Comparison of ENCODE assay signal across 11 mouse cellular contexts in the genomic region with DNA sequence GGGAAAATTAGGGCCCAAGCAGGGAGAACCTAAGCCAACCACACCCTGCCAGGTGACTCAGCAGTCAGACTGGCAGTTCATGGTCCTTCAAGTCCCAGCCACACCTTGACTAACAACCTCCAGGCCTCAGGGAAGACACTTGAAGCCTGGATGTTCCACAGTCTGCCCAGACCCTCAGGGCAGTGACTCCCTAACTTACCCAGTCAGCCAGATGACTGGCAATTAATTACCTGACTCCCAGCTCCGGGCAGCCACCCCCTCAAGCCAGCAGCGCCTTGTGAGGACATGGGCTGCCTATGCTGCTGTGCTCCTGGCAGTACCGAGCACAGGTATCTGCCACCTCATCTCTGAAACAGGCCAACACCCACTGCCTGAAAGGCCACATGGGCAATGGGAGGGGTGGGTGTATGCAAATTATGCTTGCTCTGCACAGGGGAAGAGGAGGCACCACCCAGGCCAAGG. TPM values are rescaled to one million over a fixed set of nuclear protein-coding genes. Genes with fewer than 3 reads are reported as not detected.
DNase-seq lines count a peak whose midpoint lies in the region; ATAC-seq and TF ChIP-seq lines count a peak whose summit lies in the region.
"Had no signal": no experiment of that assay in that cellular context is flagged by ENCODE, and none has a peak within 500 bp of the region (broad histone marks: within the 10 kb centered on the region; RNA-seq: fewer than 3 reads in every experiment).

No protein-coding gene starts in this region.

- no peak overlapping the region for H3K4me3 ChIP-seq in midbrain, embryonic 12.5 days
- no peak overlapping the region for H3K4me3 ChIP-seq in midbrain, embryonic 14.5 days (replicated peaks; ENCODE audit: low read depth, low read length)
- peak overlapping the region; percentile 48 for H3K4me3 ChIP-seq in liver, embryonic 13.5 days (replicated peaks)
- H3K4me3 ChIP-seq in stomach, embryonic 15.5 days (replicated peaks): no peak overlapping the region
- no peak overlapping the region for H3K4me3 ChIP-seq in forebrain, postnatal 0 days (ENCODE audit: low read depth, low read length)
- H3K4me3 ChIP-seq in hindbrain, embryonic 11.5 days (ENCODE audit: low read depth, low read length): no peak overlapping the region

- 86% methylated on average over 3 of the region's 3 CpGs for WGBS in midbrain, embryonic 12.5 days
- WGBS in midbrain, embryonic 14.5 days: 86% methylated on average over 3 of the region's 3 CpGs
- 60% methylated on average over 3 of the region's 3 CpGs for WGBS in liver, embryonic 13.5 days (ENCODE audit: insufficient replicate concordance)
- WGBS in stomach, embryonic 15.5 days: 64% methylated on average over 3 of the region's 3 CpGs
- 82% methylated on average over 3 of the region's 3 CpGs for WGBS in forebrain, postnatal 0 days
- WGBS in hindbrain, embryonic 11.5 days: 84% methylated on average over 3 of the region's 3 CpGs

- DNase-seq in midbrain, embryonic 14.5 days: no peak
- DNase-seq in c-Kit-negative CD71-positive TER-119-positive erythroid progenitor cells, embryonic 14.5 days (ENCODE audit: low read depth, low spot score): peak; percentile 84
- peak; percentile 40 for DNase-seq in liver, embryonic 13.5 days
- DNase-seq in layer of hippocampus, postnatal 10 days (ENCODE audit: low spot score in 2 of 2): no peak
- DNase-seq in forebrain, postnatal 0 days: no peak
- no peak for DNase-seq in hindbrain, embryonic 11.5 days (ENCODE audit: low spot score)
- DNase-seq: cerebellum, adult 18-20 months; kidney, adult 9 months; left cerebral cortex, postnatal 4 days had no signal

- no peaks in the 10 kb centered on the region for H3K27me3 ChIP-seq in midbrain, embryonic 12.5 days
- no peaks in the 10 kb centered on the region for H3K27me3 ChIP-seq in midbrain, embryonic 14.5 days (ENCODE audit: control insufficient read depth, insufficient read depth, low read length)
- H3K27me3 ChIP-seq in liver, embryonic 13.5 days: no peaks in the 10 kb centered on the region
- no peaks in the 10 kb centered on the region for H3K27me3 ChIP-seq in stomach, embryonic 15.5 days (replicated peaks)
- H3K27me3 ChIP-seq in forebrain, postnatal 0 days (ENCODE audit: insufficient read depth, low read length): no peaks in the 10 kb centered on the region
- H3K27me3 ChIP-seq in hindbrain, embryonic 11.5 days (ENCODE audit: control insufficient read depth, insufficient read depth, low read length): no peaks in the 10 kb centered on the region

- H3K27ac ChIP-seq in midbrain, embryonic 12.5 days (replicated peaks): no peak overlapping the region
- no peak overlapping the region for H3K27ac ChIP-seq in midbrain, embryonic 14.5 days (replicated peaks; ENCODE audit: low read depth, low read length)
- peak overlapping the region; percentile 93 for H3K27ac ChIP-seq in liver, embryonic 13.5 days
- peak overlapping the region; percentile 23; the same call in 1 of the 2 replicates for H3K27ac ChIP-seq in stomach, embryonic 15.5 days
- no peak overlapping the region for H3K27ac ChIP-seq in forebrain, postnatal 0 days (ENCODE audit: low read depth, low read length)
- H3K27ac ChIP-seq in hindbrain, embryonic 11.5 days (ENCODE audit: low read depth, low read length): no peak overlapping the region

- H3K4me2 ChIP-seq in midbrain, embryonic 12.5 days (replicated peaks): no peak overlapping the region
- H3K4me2 ChIP-seq in midbrain, embryonic 14.5 days (ENCODE audit: low read length): no peak overlapping the region
- H3K4me2 ChIP-seq in liver, embryonic 13.5 days: peak overlapping the region; percentile 72
- no peak overlapping the region for H3K4me2 ChIP-seq in stomach, embryonic 15.5 days
- no peak overlapping the region for H3K4me2 ChIP-seq in forebrain, postnatal 0 days (ENCODE audit: low read depth)
- no peak overlapping the region for H3K4me2 ChIP-seq in hindbrain, embryonic 11.5 days (replicated peaks; ENCODE audit: low read depth, low read length)

- H3K9ac ChIP-seq in midbrain, embryonic 12.5 days (replicated peaks): 0 out of 2 replicates have a peak overlapping the region, but pooled peaks have one; percentile 20
- no peak overlapping the region for H3K9ac ChIP-seq in midbrain, embryonic 14.5 days (replicated peaks; ENCODE audit: low read length)
- H3K9ac ChIP-seq in liver, embryonic 13.5 days: peak overlapping the region; percentile 67
- H3K9ac ChIP-seq in stomach, embryonic 15.5 days: no peak overlapping the region
- no peak overlapping the region for H3K9ac ChIP-seq in forebrain, postnatal 0 days
- no peak overlapping the region for H3K9ac ChIP-seq in hindbrain, embryonic 11.5 days (ENCODE audit: low read depth, low read length)

- TF ChIP-seq CTCF in forebrain, postnatal 0 days (IDR thresholded peaks at IDR 0.05; ENCODE audit: low read depth): no peak

- no peak for ATAC-seq in midbrain, embryonic 12.5 days (ENCODE audit: low FRiP score, low read depth)
- no peak for ATAC-seq in midbrain, embryonic 14.5 days (ENCODE audit: low FRiP score, low TSS enrichment)
- ATAC-seq in liver, embryonic 13.5 days (ENCODE audit: low read depth): peak; percentile 91
- ATAC-seq in stomach, embryonic 15.5 days (ENCODE audit: insufficient read depth, low FRiP score, low read depth): peak; percentile 51; the same call in 1 of the 2 replicates
- no peak for ATAC-seq in forebrain, postnatal 0 days
- no peak for ATAC-seq in hindbrain, embryonic 11.5 days (ENCODE audit: low FRiP score)

- no peaks in the 10 kb centered on the region for H3K9me3 ChIP-seq in midbrain, embryonic 12.5 days
- H3K9me3 ChIP-seq in midbrain, embryonic 14.5 days (ENCODE audit: control insufficient read depth, low read length): no peaks in the 10 kb centered on the region
- no peaks in the 10 kb centered on the region for H3K9me3 ChIP-seq in liver, embryonic 13.5 days (replicated peaks)
- H3K9me3 ChIP-seq in stomach, embryonic 15.5 days: no peaks in the 10 kb centered on the region
- no peaks in the 10 kb centered on the region for H3K9me3 ChIP-seq in forebrain, postnatal 0 days (ENCODE audit: low read length)
- no peaks in the 10 kb centered on the region for H3K9me3 ChIP-seq in hindbrain, embryonic 11.5 days (ENCODE audit: control insufficient read depth, low read length)

- H3K4me1 ChIP-seq in midbrain, embryonic 12.5 days: no peaks in the 10 kb centered on the region
- H3K4me1 ChIP-seq in midbrain, embryonic 14.5 days (ENCODE audit: control insufficient read depth, insufficient read depth, low read length): no peaks in the 10 kb centered on the region
- peaks cover 95% of the 10 kb centered on the region for H3K4me1 ChIP-seq in liver, embryonic 13.5 days (replicated peaks)
- H3K4me1 ChIP-seq in stomach, embryonic 15.5 days: peaks cover 5% of the 10 kb centered on the region; the same call in 1 of the 2 replicates
- H3K4me1 ChIP-seq in forebrain, postnatal 0 days (ENCODE audit: insufficient read depth): no peaks in the 10 kb centered on the region
- no peaks in the 10 kb centered on the region for H3K4me1 ChIP-seq in hindbrain, embryonic 11.5 days (replicated peaks; ENCODE audit: control insufficient read depth, insufficient read depth, low read length)

- peaks cover 42% of the 10 kb centered on the region for H3K36me3 ChIP-seq in midbrain, embryonic 12.5 days
- peaks cover 66% of the 10 kb centered on the region for H3K36me3 ChIP-seq in midbrain, embryonic 14.5 days (ENCODE audit: control insufficient read depth, insufficient read depth, low read length)
- H3K36me3 ChIP-seq in liver, embryonic 13.5 days: peaks cover 100% of the 10 kb centered on the region
- 0 out of 2 replicates have a peak, but pooled peaks cover 7% of the 10 kb centered on the region for H3K36me3 ChIP-seq in stomach, embryonic 15.5 days
- peaks cover 50% of the 10 kb centered on the region for H3K36me3 ChIP-seq in forebrain, postnatal 0 days (ENCODE audit: insufficient read depth)
- 0 out of 2 replicates have a peak, but pooled peaks cover 2% of the 10 kb centered on the region for H3K36me3 ChIP-seq in hindbrain, embryonic 11.5 days (ENCODE audit: control insufficient read depth, insufficient read depth, low read length)

RNA-seq across cellular contexts. Expression of a gene that starts 11.2 kb away (rescaled TPM):
- polyA plus RNA-seq in midbrain, embryonic 12.5 days (2016; fragmentation: Nextera tagmentation; extraction: Ambion mirVana): 11.7 and 12.2 TPM in 2 replicates
- 15.7 and 15.9 TPM in 2 replicates for polyA plus RNA-seq in midbrain, embryonic 14.5 days (2014; fragmentation: Nextera tagmentation; extraction: Ambion mirVana)
- polyA plus RNA-seq in liver, embryonic 13.5 days (2015; fragmentation: Nextera tagmentation; extraction: Ambion mirVana): 27.0 and 27.6 TPM in 2 replicates
- 15.1 and 15.2 TPM in 2 replicates for polyA plus RNA-seq in stomach, embryonic 15.5 days (2015; fragmentation: Nextera tagmentation; extraction: Ambion mirVana)
- 10 to 100 TPM; 22.2 to 26.3 TPM for total RNA-seq in layer of hippocampus, postnatal 10 days (2021)
- 23.4 and 25.3 TPM in 2 replicates for total RNA-seq in forebrain, postnatal 0 days (2014; rRNA removed)
- polyA plus RNA-seq in forebrain, postnatal 0 days (2015; fragmentation: Nextera tagmentation; extraction: Ambion mirVana): 14.9 and 17.3 TPM in 2 replicates
- 7.3 and 8.5 TPM in 2 replicates for polyA plus RNA-seq in hindbrain, embryonic 11.5 days (2014; fragmentation: Nextera tagmentation; extraction: Ambion mirVana)

RNA-seq across cellular contexts. Expression of a gene that starts 12.0 kb away (rescaled TPM):
- 2.3 and 2.5 TPM in 2 replicates for polyA plus RNA-seq in midbrain, embryonic 12.5 days (2016; fragmentation: Nextera tagmentation; extraction: Ambion mirVana)
- polyA plus RNA-seq in midbrain, embryonic 14.5 days (2014; fragmentation: Nextera tagmentation; extraction: Ambion mirVana): 2.5 TPM in 2 replicates
- polyA plus RNA-seq in liver, embryonic 13.5 days (2015; fragmentation: Nextera tagmentation; extraction: Ambion mirVana): 2.0 and 2.1 TPM in 2 replicates
- polyA plus RNA-seq in stomach, embryonic 15.5 days (2015; fragmentation: Nextera tagmentation; extraction: Ambion mirVana): 2.8 and 3.1 TPM in 2 replicates
- 1 to 10 TPM; 7.2 to 8.4 TPM for total RNA-seq in layer of hippocampus, postnatal 10 days (2021)
- 5.0 and 8.3 TPM in 2 replicates for total RNA-seq in forebrain, postnatal 0 days (2014; rRNA removed)
- 0.59 and 0.98 TPM in 2 replicates for polyA plus RNA-seq in forebrain, postnatal 0 days (2015; fragmentation: Nextera tagmentation; extraction: Ambion mirVana)
- 2.9 and 3.9 TPM in 2 replicates for polyA plus RNA-seq in hindbrain, embryonic 11.5 days (2014; fragmentation: Nextera tagmentation; extraction: Ambion mirVana)

RNA-seq across cellular contexts. Expression of a gene that starts 28.5 kb away (rescaled TPM):
- 17.9 and 19.0 TPM in 2 replicates for polyA plus RNA-seq in midbrain, embryonic 12.5 days (2016; fragmentation: Nextera tagmentation; extraction: Ambion mirVana)
- 20.7 and 26.0 TPM in 2 replicates for polyA plus RNA-seq in midbrain, embryonic 14.5 days (2014; fragmentation: Nextera tagmentation; extraction: Ambion mirVana)
- 6.2 and 6.3 TPM in 2 replicates for polyA plus RNA-seq in liver, embryonic 13.5 days (2015; fragmentation: Nextera tagmentation; extraction: Ambion mirVana)
- 9.4 and 10.5 TPM in 2 replicates for polyA plus RNA-seq in stomach, embryonic 15.5 days (2015; fragmentation: Nextera tagmentation; extraction: Ambion mirVana)
- total RNA-seq in layer of hippocampus, postnatal 10 days (2021): 100 to 1,000 TPM; 162 to 187 TPM
- 150 and 154 TPM in 2 replicates for total RNA-seq in forebrain, postnatal 0 days (2014; rRNA removed)
- polyA plus RNA-seq in forebrain, postnatal 0 days (2015; fragmentation: Nextera tagmentation; extraction: Ambion mirVana): 21.0 and 21.5 TPM in 2 replicates
- 14.1 and 16.1 TPM in 2 replicates for polyA plus RNA-seq in hindbrain, embryonic 11.5 days (2014; fragmentation: Nextera tagmentation; extraction: Ambion mirVana)

RNA-seq across cellular contexts. Expression of a gene that starts 29.7 kb away (rescaled TPM):
- polyA plus RNA-seq in midbrain, embryonic 12.5 days (2016; fragmentation: Nextera tagmentation; extraction: Ambion mirVana): 44.0 and 63.7 TPM in 2 replicates
- 40.6 and 46.7 TPM in 2 replicates for polyA plus RNA-seq in midbrain, embryonic 14.5 days (2014; fragmentation: Nextera tagmentation; extraction: Ambion mirVana)
- polyA plus RNA-seq in liver, embryonic 13.5 days (2015; fragmentation: Nextera tagmentation; extraction: Ambion mirVana): 1.5 and 1.6 TPM in 2 replicates
- polyA plus RNA-seq in stomach, embryonic 15.5 days (2015; fragmentation: Nextera tagmentation; extraction: Ambion mirVana): 1.4 and 1.6 TPM in 2 replicates
- total RNA-seq in layer of hippocampus, postnatal 10 days (2021): 10 to 100 TPM; 10.1 to 11.3 TPM
- 5.8 and 6.0 TPM in 2 replicates for total RNA-seq in forebrain, postnatal 0 days (2014; rRNA removed)
- 9.8 and 21.2 TPM in 2 replicates for polyA plus RNA-seq in forebrain, postnatal 0 days (2015; fragmentation: Nextera tagmentation; extraction: Ambion mirVana)
- 40.1 and 51.9 TPM in 2 replicates for polyA plus RNA-seq in hindbrain, embryonic 11.5 days (2014; fragmentation: Nextera tagmentation; extraction: Ambion mirVana)

RNA-seq across cellular contexts. Expression of a gene that starts 41.4 kb away (rescaled TPM):
- polyA plus RNA-seq in midbrain, embryonic 12.5 days (2016; fragmentation: Nextera tagmentation; extraction: Ambion mirVana): 8.8 and 10.0 TPM in 2 replicates
- 2.2 and 4.8 TPM in 2 replicates for polyA plus RNA-seq in midbrain, embryonic 14.5 days (2014; fragmentation: Nextera tagmentation; extraction: Ambion mirVana)
- polyA plus RNA-seq in liver, embryonic 13.5 days (2015; fragmentation: Nextera tagmentation; extraction: Ambion mirVana): 4.3 TPM in 2 replicates
- polyA plus RNA-seq in stomach, embryonic 15.5 days (2015; fragmentation: Nextera tagmentation; extraction: Ambion mirVana): 13.0 and 17.6 TPM in 2 replicates
- 10 to 100 TPM; 38.1 to 39.5 TPM for total RNA-seq in layer of hippocampus, postnatal 10 days (2021)
- 11.8 and 16.5 TPM in 2 replicates for total RNA-seq in forebrain, postnatal 0 days (2014; rRNA removed)
- polyA plus RNA-seq in forebrain, postnatal 0 days (2015; fragmentation: Nextera tagmentation; extraction: Ambion mirVana): 3.7 and 4.5 TPM in 2 replicates
- 12.8 and 14.2 TPM in 2 replicates for polyA plus RNA-seq in hindbrain, embryonic 11.5 days (2014; fragmentation: Nextera tagmentation; extraction: Ambion mirVana)

Comparison
In these comparisons a context has a peak if more than half of its experiments do, and no peak if none do; other contexts are left out.
1. H3K9ac ChIP-seq: peak in midbrain, embryonic 12.5 days (single experiment) and liver, embryonic 13.5 days (single experiment); none in midbrain, embryonic 14.5 days (single experiment), stomach, embryonic 15.5 days (single experiment), forebrain, postnatal 0 days (single experiment) and hindbrain, embryonic 11.5 days (single experiment).
2. ATAC-seq: peak in liver, embryonic 13.5 days (single experiment) and stomach, embryonic 15.5 days (single experiment); none in midbrain, embryonic 12.5 days (single experiment), midbrain, embryonic 14.5 days (single experiment), forebrain, postnatal 0 days (single experiment) and hindbrain, embryonic 11.5 days (single experiment).
3. H3K27ac ChIP-seq: peak in liver, embryonic 13.5 days (single experiment) and stomach, embryonic 15.5 days (single experiment); none in midbrain, embryonic 12.5 days (single experiment), midbrain, embryonic 14.5 days (single experiment), forebrain, postnatal 0 days (single experiment) and hindbrain, embryonic 11.5 days (single experiment).
4. DNase-seq: peak in c-Kit-negative CD71-positive TER-119-positive erythroid progenitor cells, embryonic 14.5 days (single experiment) and liver, embryonic 13.5 days (single experiment); none in midbrain, embryonic 14.5 days (single experiment), layer of hippocampus, postnatal 10 days (0 of 2), forebrain, postnatal 0 days (single experiment) and hindbrain, embryonic 11.5 days (single experiment).